Mouse (Mus musculus) megakaryocyte, embryonic 14.5 days (primary cell): Measurements from ENCODE around the gene Pi4kb.

ENCODE experiments used
- FLI1 ChIP-seq: IDR thresholded peaks from 2 replicates; pipeline ENCODE4 v1.6.1; 2012; ENCODE audit warnings: low read length, inconsistent platforms, mixed read lengths
- GATA1 ChIP-seq: IDR thresholded peaks from 3 replicates; pipeline ENCODE4 v1.6.1; 2012; ENCODE audit warnings: mixed read lengths, low read length, inconsistent platforms, borderline replicate concordance

DNA sequence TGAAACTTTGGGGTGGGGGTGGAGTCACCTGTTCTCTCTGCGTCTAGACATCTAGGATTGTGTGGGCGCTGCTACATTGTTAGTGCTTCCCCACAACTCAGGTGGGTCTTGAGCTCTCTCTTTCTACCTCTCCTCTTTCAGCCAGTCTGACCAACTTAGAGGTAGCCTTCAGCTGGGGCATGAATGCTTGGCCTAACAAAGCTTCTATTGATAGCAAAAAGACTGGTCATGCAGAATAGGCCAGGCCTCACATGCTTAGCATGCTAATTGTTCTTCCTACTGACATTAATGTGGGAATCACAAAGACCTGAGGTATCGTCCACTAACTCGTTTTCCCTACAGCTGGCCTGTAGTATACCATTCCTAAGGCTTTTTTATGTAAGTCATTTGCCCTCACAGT, 28.0 kb downstream of the Pi4kb start:
- TF ChIP-seq GATA1 (no peak), FLI1 (no peak)
